In the genomic region with DNA sequence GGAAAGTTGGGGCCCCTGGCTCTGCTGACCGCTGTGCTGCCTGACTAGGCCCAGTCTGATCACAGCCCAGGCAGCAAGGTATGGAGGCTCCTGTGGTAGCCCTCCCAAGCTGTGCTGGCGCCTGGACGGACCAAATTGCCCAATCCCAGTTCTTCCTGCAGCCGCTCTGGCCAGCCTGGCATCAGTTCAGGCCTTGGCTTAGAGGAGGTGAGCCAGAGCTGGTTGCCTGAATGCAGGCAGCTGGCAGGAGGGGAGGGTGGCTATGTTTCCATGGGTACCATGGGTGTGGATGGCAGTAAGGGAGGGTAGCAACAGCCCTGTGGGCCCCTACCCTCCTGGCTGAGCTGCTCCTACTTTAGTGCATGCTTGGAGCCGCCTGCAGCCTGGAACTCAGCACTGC, we compare ENCODE assay signal across 11 mouse cellular contexts. TPM values are rescaled to one million over a fixed set of nuclear protein-coding genes. Genes with fewer than 3 reads are reported as not detected.
A peak's percentile ranks its signal among the peaks of the same experiment; 100 is the strongest.
DNase-seq lines count a peak whose midpoint lies in the region; ATAC-seq and TF ChIP-seq lines count a peak whose summit lies in the region.
"Had no signal": no experiment of that assay in that cellular context is flagged by ENCODE, and none has a peak within 500 bp of the region (broad histone marks: within the 10 kb centered on the region; RNA-seq: fewer than 3 reads in every experiment).

No protein-coding gene starts in this region.

- H3K27me3 ChIP-seq in hindbrain, embryonic 15.5 days = no peaks in the 10 kb centered on the region
- no peaks in the 10 kb centered on the region for H3K27me3 ChIP-seq in hindbrain, embryonic 10.5 days (ENCODE audit: insufficient read depth, poor library complexity, severe bottlenecking)
- H3K27me3 ChIP-seq in cerebellum, adult 2 months (ENCODE audit: control insufficient read depth, insufficient read depth, low read length) = no peaks in the 10 kb centered on the region

- peak overlapping the region; percentile 51 for H3K27ac ChIP-seq in hindbrain, embryonic 15.5 days (replicated peaks)
- H3K27ac ChIP-seq in hindbrain, embryonic 10.5 days = no peak overlapping the region
- H3K27ac ChIP-seq in cerebellum, adult 2 months (ENCODE audit: insufficient read depth, low read length) = peak overlapping the region; percentile 40

- no peaks in the 10 kb centered on the region for H3K36me3 ChIP-seq in hindbrain, embryonic 15.5 days
- peaks cover 55% of the 10 kb centered on the region for H3K36me3 ChIP-seq in hindbrain, embryonic 10.5 days

- H3K4me3 ChIP-seq in hindbrain, embryonic 15.5 days = no peak overlapping the region
- no peak overlapping the region for H3K4me3 ChIP-seq in hindbrain, embryonic 10.5 days
- no peak overlapping the region for H3K4me3 ChIP-seq in cerebellum, adult 2 months (replicated peaks; ENCODE audit: insufficient read depth, low read depth, low read length)

- H3K9ac ChIP-seq in hindbrain, embryonic 15.5 days = no peak overlapping the region

- 64% methylated on average over 5 of the region's 5 CpGs for WGBS in hindbrain, embryonic 15.5 days
- 85% methylated on average over 5 of the region's 5 CpGs for WGBS in hindbrain, embryonic 10.5 days
- 17% methylated on average over 5 of the region's 5 CpGs for WGBS in cerebellum, adult 2 months

- no peak for DNase-seq in hindbrain, embryonic 10.5 days (ENCODE audit: low spot score)
- peak; percentile 29 for DNase-seq in adrenal gland, postnatal 25 days
- DNase-seq in cerebellum, adult 2 months = peak; percentile 79 to 87
- DNase-seq in layer of hippocampus, postnatal 25 days (ENCODE audit: extremely low spot score in 1 of 2, low spot score in 1 of 2) = peak; percentile 22 to 50
- no peak for DNase-seq in kidney, postnatal 4 days
- DNase-seq in urinary bladder, postnatal 14 days (ENCODE audit: low spot score) = no peak
- no peak for DNase-seq in kidney, postnatal 25 days
- DNase-seq: kidney, postnatal 14 days; thymus, postnatal 36 days had no signal

- H3K4me1 ChIP-seq in hindbrain, embryonic 15.5 days (replicated peaks) = 0 out of 2 replicates have a peak, but pooled peaks cover 8% of the 10 kb centered on the region
- no peaks in the 10 kb centered on the region for H3K4me1 ChIP-seq in hindbrain, embryonic 10.5 days (replicated peaks)
- peaks cover 32% of the 10 kb centered on the region for H3K4me1 ChIP-seq in cerebellum, adult 2 months (ENCODE audit: control insufficient read depth, insufficient read depth, low read length)

- H3K9me3 ChIP-seq in hindbrain, embryonic 15.5 days = no peaks in the 10 kb centered on the region
- H3K9me3 ChIP-seq in hindbrain, embryonic 10.5 days = no peaks in the 10 kb centered on the region

- ATAC-seq in hindbrain, embryonic 15.5 days (ENCODE audit: low FRiP score, low read depth) = peak; percentile 89

- TF ChIP-seq CTCF in cerebellum, adult 2 months (IDR thresholded peaks at IDR 0.05; ENCODE audit: borderline replicate concordance, insufficient read depth, low read depth, low read length) = no peak

- no peak for TF ChIP-seq POLR2A in cerebellum, adult 2 months (IDR thresholded peaks at IDR 0.05; ENCODE audit: borderline replicate concordance, insufficient read depth, low read length)

- H3K4me2 ChIP-seq in hindbrain, embryonic 15.5 days = no peak overlapping the region

RNA-seq across cellular contexts. Expression of a gene that starts 19.5 kb away (rescaled TPM):
- 27.1 and 27.7 TPM in 2 replicates for polyA plus RNA-seq in hindbrain, embryonic 15.5 days (2015; fragmentation: Nextera tagmentation; extraction: Ambion mirVana)
- polyA plus RNA-seq in hindbrain, embryonic 10.5 days (2016; fragmentation: Nextera tagmentation; extraction: Ambion mirVana) = 21.5 and 23.5 TPM in 2 replicates
- total RNA-seq in adrenal gland, postnatal 25 days (2021) = 4.5 and 7.2 TPM in 2 replicates
- polyA plus RNA-seq in cerebellum, adult 2 months (2012; rRNA removed) = 150 and 154 TPM in 2 replicates
- total RNA-seq in layer of hippocampus, postnatal 25 days (2021) = 10 to 100 TPM; 87.0 to 88.2 TPM
- total RNA-seq: granulocyte monocyte progenitor cell, adult 5-6 weeks had no signal

RNA-seq across cellular contexts. Expression of a gene that starts 29.7 kb away (rescaled TPM):
- polyA plus RNA-seq in hindbrain, embryonic 15.5 days (2015; fragmentation: Nextera tagmentation; extraction: Ambion mirVana) = 18.6 and 19.6 TPM in 2 replicates
- polyA plus RNA-seq in hindbrain, embryonic 10.5 days (2016; fragmentation: Nextera tagmentation; extraction: Ambion mirVana) = 40.2 and 41.6 TPM in 2 replicates
- total RNA-seq in adrenal gland, postnatal 25 days (2021) = 20.7 and 26.8 TPM in 2 replicates
- 15.9 and 17.5 TPM in 2 replicates for polyA plus RNA-seq in cerebellum, adult 2 months (2012; rRNA removed)
- total RNA-seq in layer of hippocampus, postnatal 25 days (2021) = 10 to 100 TPM; 18.4 to 19.7 TPM

RNA-seq across cellular contexts. Expression of a gene that starts 56.8 kb away (rescaled TPM):
- 2.1 and 2.2 TPM in 2 replicates for polyA plus RNA-seq in hindbrain, embryonic 15.5 days (2015; fragmentation: Nextera tagmentation; extraction: Ambion mirVana)
- not detected in 2 replicates for polyA plus RNA-seq in hindbrain, embryonic 10.5 days (2016; fragmentation: Nextera tagmentation; extraction: Ambion mirVana)
- total RNA-seq in adrenal gland, postnatal 25 days (2021) = 1.5 and 1.7 TPM in 2 replicates
- polyA plus RNA-seq in cerebellum, adult 2 months (2012; rRNA removed) = 16.5 and 19.1 TPM in 2 replicates
- total RNA-seq in layer of hippocampus, postnatal 25 days (2021) = 10 to 100 TPM; 10.5 to 12.9 TPM
- total RNA-seq: granulocyte monocyte progenitor cell, adult 5-6 weeks had no signal

Comparison
In these comparisons a context has a peak if more than half of its experiments do, and no peak if none do; other contexts are left out.
1. DNase-seq: peak in adrenal gland, postnatal 25 days (single experiment), cerebellum, adult 2 months (2 of 2) and layer of hippocampus, postnatal 25 days (2 of 2); none in hindbrain, embryonic 10.5 days (single experiment), kidney, postnatal 4 days (0 of 2), urinary bladder, postnatal 14 days (single experiment) and kidney, postnatal 25 days (0 of 2).